Comparison of ENCODE assay signal across 8 mouse cellular contexts in the genomic region with DNA sequence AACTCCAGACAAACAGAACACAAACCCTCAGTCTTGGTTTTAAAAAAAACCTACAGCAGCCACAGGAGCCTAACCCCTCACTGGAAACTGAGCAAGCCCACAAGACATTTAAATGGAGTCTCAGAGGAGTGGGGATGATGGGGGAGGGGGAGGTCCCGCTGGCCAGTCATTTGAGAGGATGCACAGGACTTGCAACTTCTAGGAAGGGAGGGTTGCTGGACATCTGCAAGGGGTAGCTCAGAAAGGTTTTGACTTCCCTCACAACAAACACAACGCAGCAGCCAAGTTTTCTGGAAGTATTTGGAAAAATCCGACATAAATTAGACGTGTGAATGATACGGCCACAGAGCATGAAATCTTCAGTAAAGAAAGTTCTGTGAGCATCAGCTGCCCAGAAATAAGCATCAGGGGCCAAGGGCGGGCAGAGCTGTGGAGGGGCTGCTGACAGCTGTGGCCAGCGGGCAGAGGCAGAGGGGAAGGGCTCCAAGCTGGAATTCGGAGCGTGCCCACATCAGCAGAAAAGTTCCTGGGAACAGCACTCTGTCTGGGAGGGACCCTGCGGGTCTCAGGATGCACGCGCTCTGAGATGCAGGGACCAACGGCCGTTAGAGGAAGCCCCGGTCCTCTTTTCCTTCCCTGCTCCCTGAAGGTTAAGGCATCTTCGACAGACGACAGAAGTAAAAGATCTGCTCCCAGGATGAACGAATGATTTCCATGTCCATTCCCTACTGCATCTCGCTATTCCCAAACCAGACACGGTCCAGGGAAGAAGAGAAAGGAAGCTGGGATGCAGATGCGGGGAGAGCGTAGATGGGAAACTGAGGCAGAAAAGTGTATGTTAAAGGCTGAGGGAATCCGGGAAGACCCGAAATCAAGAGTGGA. TPM values are rescaled to one million over a fixed set of nuclear protein-coding genes. Genes with fewer than 3 reads are reported as not detected.
DNase-seq lines count a peak whose midpoint lies in the region; ATAC-seq and TF ChIP-seq lines count a peak whose summit lies in the region.

No protein-coding gene starts in this region.

- peak; percentile 21 for DNase-seq in lung, adult 2 months
- no peak for DNase-seq in lung, adult 18-20 months
- peak; percentile 32 for DNase-seq in large intestine, adult 2 months (ENCODE audit: low read depth, low spot score)
- peak; percentile 73 for DNase-seq in midbrain, embryonic 14.5 days
- no peak for DNase-seq in layer of hippocampus, postnatal 10 days (ENCODE audit: low spot score in 2 of 2)
- DNase-seq in urinary bladder, postnatal 14 days (ENCODE audit: low spot score), result no peak

- H3K36me3 ChIP-seq in heart, embryonic 13.5 days, result no peaks in the 10 kb centered on the region
- H3K36me3 ChIP-seq in midbrain, embryonic 14.5 days (ENCODE audit: control insufficient read depth, insufficient read depth, low read length), result no peaks in the 10 kb centered on the region

- H3K27me3 ChIP-seq in heart, embryonic 13.5 days (replicated peaks), result no peaks in the 10 kb centered on the region
- no peaks in the 10 kb centered on the region for H3K27me3 ChIP-seq in midbrain, embryonic 14.5 days (ENCODE audit: control insufficient read depth, insufficient read depth, low read length)

- H3K4me2 ChIP-seq in heart, embryonic 13.5 days, result peak overlapping the region; percentile 79
- H3K4me2 ChIP-seq in midbrain, embryonic 14.5 days (ENCODE audit: low read length), result peak overlapping the region; percentile 69

- 3% methylated on average over 24 of the region's 24 CpGs for WGBS in lung, adult 2 months
- WGBS in heart, embryonic 13.5 days, result 2% methylated on average over 24 of the region's 24 CpGs
- 5% methylated on average over 24 of the region's 24 CpGs for WGBS in large intestine, adult 2 months
- WGBS in midbrain, embryonic 14.5 days, result under 1% methylated on average over 24 of the region's 24 CpGs

- ATAC-seq in common myeloid progenitor, adult 5-6 weeks (replicated peaks; ENCODE audit: low read depth, poor library complexity, severe bottlenecking), result 0 out of 2 replicates have a peak, but pooled peaks have one; percentile 4
- no peak for ATAC-seq in heart, embryonic 13.5 days (ENCODE audit: extremely low read depth, insufficient number of reproducible peaks, low FRiP score, low TSS enrichment)
- peak; percentile 10 for ATAC-seq in midbrain, embryonic 14.5 days (ENCODE audit: low FRiP score, low TSS enrichment)

- TF ChIP-seq POLR2A in lung, adult 2 months (IDR thresholded peaks at IDR 0.05; ENCODE audit: borderline replicate concordance, extremely low read depth, low read depth, low read length), result no peak

- H3K4me3 ChIP-seq in lung, adult 2 months (replicated peaks; ENCODE audit: extremely low read depth, low read depth, low read length), result peak overlapping the region; percentile 85
- H3K4me3 ChIP-seq in heart, embryonic 13.5 days, result peak overlapping the region; percentile 78
- H3K4me3 ChIP-seq in midbrain, embryonic 14.5 days (replicated peaks; ENCODE audit: low read depth, low read length), result peak overlapping the region; percentile 68

- H3K9me3 ChIP-seq in heart, embryonic 13.5 days, result no peaks in the 10 kb centered on the region
- H3K9me3 ChIP-seq in midbrain, embryonic 14.5 days (ENCODE audit: control insufficient read depth, low read length), result no peaks in the 10 kb centered on the region

- no peak for TF ChIP-seq CTCF in lung, adult 2 months (IDR thresholded peaks at IDR 0.05; ENCODE audit: insufficient read depth, low read length)

- peak overlapping the region; percentile 80 for H3K27ac ChIP-seq in heart, embryonic 13.5 days (replicated peaks)
- H3K27ac ChIP-seq in midbrain, embryonic 14.5 days (replicated peaks; ENCODE audit: low read depth, low read length), result peak overlapping the region; percentile 90

- H3K4me1 ChIP-seq in lung, adult 2 months (ENCODE audit: control insufficient read depth, insufficient read depth, low read length), result peaks cover 3% of the 10 kb centered on the region; the same call in 1 of the 2 replicates
- peaks cover 24% of the 10 kb centered on the region for H3K4me1 ChIP-seq in heart, embryonic 13.5 days
- H3K4me1 ChIP-seq in midbrain, embryonic 14.5 days (ENCODE audit: control insufficient read depth, insufficient read depth, low read length), result peaks cover 21% of the 10 kb centered on the region; the same call in 1 of the 2 replicates

- peak overlapping the region; percentile 86 for H3K9ac ChIP-seq in heart, embryonic 13.5 days
- H3K9ac ChIP-seq in midbrain, embryonic 14.5 days (replicated peaks; ENCODE audit: low read length), result peak overlapping the region; percentile 85

RNA-seq across cellular contexts. Expression of gene Ldlrad3, which starts 0.9 kb away (rescaled TPM):
- polyA plus RNA-seq in lung, adult 2 months (2012; rRNA removed), result 9.0 and 14.6 TPM in 2 replicates
- total RNA-seq in common myeloid progenitor, adult 5-6 weeks (2017), result 9.2 and 12.0 TPM in 2 replicates
- 16.3 and 16.8 TPM in 2 replicates for polyA plus RNA-seq in heart, embryonic 13.5 days (2015; fragmentation: Nextera tagmentation; extraction: Ambion mirVana)
- polyA plus RNA-seq in large intestine, adult 2 months (2012; rRNA removed), result 1.4 and 1.5 TPM in 2 replicates
- 17.9 and 34.0 TPM in 2 replicates for polyA plus RNA-seq in midbrain, embryonic 14.5 days (2014; fragmentation: Nextera tagmentation; extraction: Ambion mirVana)
- total RNA-seq in layer of hippocampus, postnatal 10 days (2021), result 10 to 100 TPM; 15.4 to 15.5 TPM

Comparison
In these comparisons a context has a peak if more than half of its experiments do, and no peak if none do; other contexts are left out.
1. DNase-seq: peak in lung, adult 2 months (single experiment), large intestine, adult 2 months (single experiment) and midbrain, embryonic 14.5 days (single experiment); none in lung, adult 18-20 months (0 of 2), layer of hippocampus, postnatal 10 days (0 of 2) and urinary bladder, postnatal 14 days (single experiment).
2. Peak in every context shown above with its lines, with median percentiles within 50 percentile points of each other: H3K4me3 ChIP-seq.